Mouse (Mus musculus) MEL (cell line): ENCODE results near the gene Myod1. TPM values are rescaled to one million over a fixed set of nuclear protein-coding genes. Genes with fewer than 3 reads are reported as not detected.

Source experiments
- DNase-seq: peaks from one replicate; pipeline ENCODE4 v3.0.0; 2011; ENCODE audit warnings: low read depth, low spot score
- H3K27ac ChIP-seq: 2 replicates; pipeline ENCODE4 v1.5.1; 2012; ENCODE audit warnings: low read depth, mild to moderate bottlenecking, control low read depth, low read length, moderate library complexity; ENCODE audit not compliant: control insufficient read depth
- H3K27me3 ChIP-seq, 2 experiments: fragments of 150-350 bp in 1 of 2; sonication (generic) in 1 of 2; 2 replicates each; pipeline ENCODE4 v1.6.1; 2012; ENCODE audit warnings: low read length in 2 of 2, mild to moderate bottlenecking in 2 of 2, improper control_type of control experiment in 1 of 2, moderate library complexity in 1 of 2; ENCODE audit not compliant: insufficient read depth in 2 of 2, control insufficient read depth in 1 of 2
- H3K36me3 ChIP-seq, 2 experiments: 2 replicates each; pipeline ENCODE4 v1.6.1; 2012 to 2014; ENCODE audit warnings: low read length in 2 of 2, improper control_type of control experiment in 1 of 2, inconsistent platforms in 1 of 2, mild to moderate bottlenecking in 1 of 2; ENCODE audit not compliant: insufficient read depth in 2 of 2, control insufficient read depth in 1 of 2
- H3K4me1 ChIP-seq, 2 experiments: fragments of 150-350 bp in 1 of 2; sonication (generic) in 1 of 2; 2 replicates each; pipeline ENCODE4 v1.6.1; 2012; ENCODE audit warnings: low read length in 2 of 2, improper control_type of control experiment in 1 of 2, mild to moderate bottlenecking in 1 of 2; ENCODE audit not compliant: insufficient read depth in 2 of 2, control insufficient read depth in 1 of 2
- H3K4me3 ChIP-seq, 2 experiments: fragments of 150-350 bp in 1 of 2; sonication (generic) in 1 of 2; 2 replicates each; pipeline ENCODE4 v1.5.1; 2012; ENCODE audit warnings: low read depth in 2 of 2, low read length in 2 of 2, mild to moderate bottlenecking in 2 of 2, moderate library complexity in 2 of 2, control low read depth in 1 of 2, improper control_type of control experiment in 1 of 2; ENCODE audit not compliant: control insufficient read depth in 1 of 2, insufficient read depth in 1 of 2
- H3K79me2 ChIP-seq: 2 replicates; pipeline ENCODE4 v1.6.1; 2012; ENCODE audit warnings: mild to moderate bottlenecking, low read length, moderate library complexity; ENCODE audit not compliant: control insufficient read depth, poor library complexity, insufficient read depth
- H3K9ac ChIP-seq: 2 replicates; pipeline ENCODE4 v1.6.1; 2012; ENCODE audit warnings: low read depth, mild to moderate bottlenecking, control low read depth, low read length, moderate library complexity; ENCODE audit not compliant: control insufficient read depth, poor library complexity, severe bottlenecking
- H3K9me3 ChIP-seq: fragments of 150-350 bp; sonication (generic); replicated peaks from 2 replicates; pipeline ENCODE4 v1.6.1; 2012; ENCODE audit warnings: mild to moderate bottlenecking, low read length, improper control_type of control experiment, moderate library complexity; ENCODE audit not compliant: insufficient read depth
- CTCF ChIP-seq, 3 experiments: IDR thresholded peaks in 2 of 3; conservative IDR thresholded peaks in 1 of 3; 2 replicates each; pipeline ENCODE4 v1.5.1; 2011 to 2012; ENCODE audit warnings: low read length in 3 of 3, low read depth in 2 of 3, mild to moderate bottlenecking in 2 of 3, improper control_type of control experiment in 1 of 3, inconsistent platforms in 1 of 3, mixed read lengths in 1 of 3, moderate library complexity in 1 of 3; ENCODE audit not compliant: control insufficient read depth in 1 of 3, insufficient read depth in 1 of 3, poor library complexity in 1 of 3, severe bottlenecking in 1 of 3
- E2F4 ChIP-seq: IDR thresholded peaks from 2 replicates; pipeline ENCODE4 v1.6.1; 2011; ENCODE audit warnings: low read depth, low read length, improper control_type of control experiment, borderline replicate concordance
- ELF1 ChIP-seq: IDR thresholded peaks from 2 replicates; pipeline ENCODE4 v1.6.1; 2014; ENCODE audit warnings: low read depth, mild to moderate bottlenecking, inconsistent platforms, low read length, improper control_type of control experiment, moderate library complexity
- EP300 ChIP-seq, 2 experiments: IDR thresholded peaks; 2 replicates each; pipeline ENCODE4 v1.6.1; 2011; ENCODE audit warnings: improper control_type of control experiment in 2 of 2, low read length in 2 of 2, low read depth in 1 of 2, mild to moderate bottlenecking in 1 of 2
- ETS1 ChIP-seq: IDR thresholded peaks from 2 replicates; pipeline ENCODE4 v1.6.1; 2012; ENCODE audit warnings: low read depth, mild to moderate bottlenecking, inconsistent platforms, low read length, improper control_type of control experiment, moderate library complexity
- GABPA ChIP-seq: IDR thresholded peaks from 2 replicates; pipeline ENCODE4 v1.6.1; 2012; ENCODE audit warnings: low read depth, mild to moderate bottlenecking, inconsistent platforms, low read length, improper control_type of control experiment, moderate library complexity
- MAFK ChIP-seq: IDR thresholded peaks from 2 replicates; pipeline ENCODE4 v1.6.1; 2011; ENCODE audit warnings: low read depth, mild to moderate bottlenecking, low read length, improper control_type of control experiment, borderline replicate concordance
- MAX ChIP-seq: IDR thresholded peaks from 2 replicates; pipeline ENCODE4 v1.6.1; 2011; ENCODE audit warnings: low read length, improper control_type of control experiment
- MYC ChIP-seq: IDR thresholded peaks from 2 replicates; pipeline ENCODE4 v1.6.1; 2011; ENCODE audit warnings: low read depth, mild to moderate bottlenecking, low read length, improper control_type of control experiment, moderate library complexity
- NELFE ChIP-seq: IDR thresholded peaks from 2 replicates; pipeline ENCODE4 v1.6.1; 2011; ENCODE audit warnings: low read depth, low read length, improper control_type of control experiment
- NRF1 ChIP-seq: IDR thresholded peaks from 2 replicates; pipeline ENCODE4 v1.6.1; 2014; ENCODE audit warnings: low read depth, mild to moderate bottlenecking, inconsistent platforms, low read length, improper control_type of control experiment, moderate library complexity; ENCODE audit not compliant: poor library complexity, insufficient read depth, severe bottlenecking
- POLR2AphosphoS2 ChIP-seq: IDR thresholded peaks from 2 replicates; pipeline ENCODE4 v1.6.1; 2011; ENCODE audit warnings: low read length, improper control_type of control experiment
- POLR2AphosphoS5 ChIP-seq: IDR thresholded peaks from 2 replicates; pipeline ENCODE4 v1.6.1; 2012; ENCODE audit warnings: low read depth, borderline replicate concordance, mild to moderate bottlenecking, inconsistent platforms, low read length, moderate library complexity, mixed read lengths
- RAD21 ChIP-seq: IDR thresholded peaks from 2 replicates; pipeline ENCODE4 v1.6.1; 2011; ENCODE audit warnings: mild to moderate bottlenecking, low read depth, low read length, improper control_type of control experiment
- SIN3A ChIP-seq: IDR thresholded peaks from 2 replicates; pipeline ENCODE4 v1.6.1; 2012; ENCODE audit warnings: low read length, improper control_type of control experiment, inconsistent platforms
- SMC3 ChIP-seq: IDR thresholded peaks from 2 replicates; pipeline ENCODE4 v1.6.1; 2011; ENCODE audit warnings: low read depth, low read length, improper control_type of control experiment
- TAL1 ChIP-seq: IDR thresholded peaks from 2 replicates; pipeline ENCODE4 v1.6.1; 2012; ENCODE audit warnings: mild to moderate bottlenecking, inconsistent platforms, low read length, moderate library complexity, mixed read lengths
- TCF12 ChIP-seq: IDR thresholded peaks from 2 replicates; pipeline ENCODE4 v1.6.1; 2014; ENCODE audit warnings: low read depth, mild to moderate bottlenecking, inconsistent platforms, low read length, improper control_type of control experiment, moderate library complexity
- UBTF ChIP-seq: IDR thresholded peaks from 2 replicates; pipeline ENCODE4 v1.6.1; 2012; ENCODE audit warnings: low read depth, mild to moderate bottlenecking, inconsistent platforms, low read length, improper control_type of control experiment, moderate library complexity, borderline replicate concordance; ENCODE audit not compliant: insufficient read depth
- ZC3H11A ChIP-seq: IDR thresholded peaks from 2 replicates; pipeline ENCODE4 v1.6.1; 2012; ENCODE audit warnings: low read depth, mild to moderate bottlenecking, inconsistent platforms, low read length, improper control_type of control experiment
- polyA plus RNA-seq, 2 experiments: library from polyadenylated mRNA; stranded (reverse) in 1 of 2; unstranded in 1 of 2; fragments of >175 nt in 1 of 2; fragments of >200 nt in 1 of 2; gene quantifications; 2 replicates each; pipeline versions ENCODE4 v1.2.1 to v1.2.4; 2012; ENCODE audit warnings: low replicate concordance in 2 of 2, low read depth in 1 of 2; ENCODE audit not compliant: insufficient read length in 2 of 2, insufficient read depth in 1 of 2, missing spikeins in 1 of 2
- total RNA-seq: library from RNA; depleted of rRNA; stranded (reverse); fragments of 300-350 nt; gene quantifications from 2 replicates; pipeline ENCODE4 v1.2.3, GENCODE M21; 2012

Gene Myod1
- total and polyA plus RNA-seq, 3 experiments, result not detected

GRCm38 (mm10) chr7:46422052-46422763, 45.9 kb downstream of the Myod1 start:
- no peak overlapping the region for H3K27ac ChIP-seq
- TF ChIP-seq TAL1 (no peak), POLR2AphosphoS5 (no peak), MAFK (no peak), ZC3H11A (no peak), TCF12 (no peak), ETS1 (no peak), ELF1 (no peak), GABPA (no peak), E2F4 (no peak), NELFE (no peak), MYC (no peak), MAX (no peak), SIN3A (no peak), NRF1 (no peak), POLR2AphosphoS2 (no peak), UBTF (no peak), EP300 (IDR thresholded peaks at IDR 0.05; ENCODE audit: low read depth in 1 of 2, low read length in 2 of 2) (no peak)
- DNase-seq, result no peak
- no peak overlapping the region for H3K9ac ChIP-seq
- no peaks in the 10 kb centered on the region for H3K36me3 ChIP-seq
- H3K9me3 ChIP-seq, result no peaks in the 10 kb centered on the region
- no peaks in the 10 kb centered on the region for H3K27me3 ChIP-seq
- H3K4me3 ChIP-seq, result no peak overlapping the region
- H3K79me2 ChIP-seq, result no peaks in the 10 kb centered on the region
- H3K4me1 ChIP-seq, result no peaks in the 10 kb centered on the region

- Histone ChIP-seq H3K9me3 (no peaks in the 10 kb centered on the region), H3K27me3 (no peaks in the 10 kb centered on the region; a peak in 1 of 4 replicates), H3K27ac (no peak overlapping the region), H3K4me1 (no peaks in the 10 kb centered on the region)
- TF ChIP-seq CTCF (IDR thresholded peaks at IDR 0.05 in 2 of 3, conservative IDR thresholded peaks at IDR 0.05 in 1 of 3; ENCODE audit: control insufficient read depth in 1 of 3, insufficient read depth in 1 of 3, low read depth in 2 of 3, low read length in 3 of 3, poor library complexity in 1 of 3, severe bottlenecking in 1 of 3), result peak; percentile 48 to 80 (median 57)
- peak; percentile 57 for TF ChIP-seq SMC3
- TF ChIP-seq ETS1, result no peak
- no peak for TF ChIP-seq MAX
- peak; percentile 19 for TF ChIP-seq RAD21
- 0 out of 2 replicates have a peak, but pooled peaks have one; percentile 10 for TF ChIP-seq ZC3H11A
- TF ChIP-seq, all 39 proteins: peak for 4
- DNase-seq, result peak; percentile 17
- Histone ChIP-seq H3K36me3 (no peaks in the 10 kb centered on the region), H3K79me2 (no peaks in the 10 kb centered on the region), H3K4me3 (no peak overlapping the region), H3K9ac (no peak overlapping the region)
Measured at GRCm38 (mm10) chr7:46422764-46423412, 46.6 kb downstream of the Myod1 start.
